Mouse (Mus musculus): ENCODE results near the gene 2010003K11Rik.
"Not testable (repeated sequence)": the region's sequence is repeated elsewhere in the genome, so short reads cannot be mapped to it uniquely, and the experiment has no call there.

Gene 2010003K11Rik

GRCm38 (mm10) chr19:4455071-4455800 is 43.1 kb downstream of the 2010003K11Rik start:
- no peak for DNase-seq

- DNase-seq, result not testable (repeated sequence)
Measured at GRCm38 (mm10) chr19:4454040-4454439, 44.3 kb downstream of the 2010003K11Rik start.

- DNase-seq, result no peak
Measured at GRCm38 (mm10) chr19:4452525-4452924, 45.9 kb downstream of the 2010003K11Rik start.

- DNase-seq, result no peak
Measured at GRCm38 (mm10) chr19:4451965-4452364, 46.4 kb downstream of the 2010003K11Rik start.

- DNase-seq, result no peak
Measured at GRCm38 (mm10) chr19:4451098-4451497, 47.3 kb downstream of the 2010003K11Rik start.

- DNase-seq, result no peak
Measured at GRCm38 (mm10) chr19:4450666-4451065, 47.7 kb downstream of the 2010003K11Rik start.

- no peak for DNase-seq
Measured at GRCm38 (mm10) chr19:4449230-4449629, 49.2 kb downstream of the 2010003K11Rik start.

- DNase-seq, result no peak
Measured at GRCm38 (mm10) chr19:4447445-4447844, 50.9 kb downstream of the 2010003K11Rik start.

All from thymus, adult 18-20 months (tissue).